Comparison of ENCODE assay signal across 22 mouse cellular contexts in the genomic region with DNA sequence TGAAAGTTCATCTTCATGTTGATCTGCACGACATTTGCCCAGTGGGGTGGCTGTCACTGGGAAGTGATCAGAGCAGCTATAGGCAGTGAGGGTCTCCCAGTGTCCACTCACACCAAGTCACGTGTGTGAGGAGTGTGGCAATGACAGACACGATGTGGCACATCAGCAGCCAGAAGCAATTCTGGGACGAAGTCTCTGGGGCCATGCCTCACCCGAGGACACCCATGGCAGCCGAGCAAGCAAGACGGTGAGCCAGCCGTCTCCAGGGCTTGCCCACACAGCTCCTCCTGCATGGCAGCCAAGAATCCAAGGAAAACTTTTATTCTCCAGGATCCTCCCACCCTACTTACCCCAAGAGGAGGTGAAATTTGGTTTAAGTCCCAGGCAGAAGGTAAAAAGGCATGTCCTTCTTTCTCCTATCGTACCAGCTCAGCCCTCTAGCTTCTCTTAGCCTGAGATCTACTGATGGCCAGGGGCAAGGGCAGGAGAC. TPM values are rescaled to one million over a fixed set of nuclear protein-coding genes. Genes with fewer than 3 reads are reported as not detected.
"Had no signal": no experiment of that assay in that cellular context is flagged by ENCODE, and none has a peak within 500 bp of the region (broad histone marks: within the 10 kb centered on the region; RNA-seq: fewer than 3 reads in every experiment).

No protein-coding gene starts in this region.

- H3K9ac ChIP-seq: lung, embryonic 15.5 days; midbrain, embryonic 12.5 days; neural tube, embryonic 13.5 days; neural tube, embryonic 15.5 days had no signal

- H3K9me3 ChIP-seq: lung, embryonic 15.5 days; midbrain, embryonic 10.5 days; midbrain, embryonic 12.5 days; neural tube, embryonic 13.5 days; neural tube, embryonic 15.5 days had no signal

- H3K4me2 ChIP-seq: lung, embryonic 15.5 days; midbrain, embryonic 12.5 days; neural tube, embryonic 13.5 days; neural tube, embryonic 15.5 days had no signal

- DNase-seq: lung, adult 2 months; lung, postnatal 14 days; lung, postnatal 36 days; midbrain, embryonic 14.5 days; retina, postnatal 1 day; right cerebral cortex, adult 18-20 months; right cerebral cortex, postnatal 25 days; right cerebral cortex, postnatal 4 days; spleen, adult 18-20 months; thymus, adult 18-20 months; thymus, postnatal 14 days; thymus, postnatal 36 days had no signal

- H3K36me3 ChIP-seq: lung, embryonic 15.5 days had no signal

- H3K4me3 ChIP-seq: lung, embryonic 15.5 days; midbrain, embryonic 10.5 days; midbrain, embryonic 12.5 days; myocyte; neural tube, embryonic 13.5 days; neural tube, embryonic 15.5 days had no signal

- H3K27ac ChIP-seq: lung, embryonic 15.5 days; macrophage; midbrain, embryonic 10.5 days; midbrain, embryonic 12.5 days; neural tube, embryonic 13.5 days; neural tube, embryonic 15.5 days had no signal

- ATAC-seq: lung, postnatal 0 days; midbrain, embryonic 16.5 days had no signal

- H3K27me3 ChIP-seq: lung, embryonic 15.5 days; midbrain, embryonic 12.5 days; neural tube, embryonic 13.5 days; neural tube, embryonic 15.5 days had no signal

RNA-seq across cellular contexts. Expression of a gene that starts 1.8 kb away (rescaled TPM):
- total RNA-seq: megakaryocyte progenitor cell, adult 5-6 weeks had no signal
